Mouse (Mus musculus): ENCODE measurements around the gene Akr7a5.

Gene Akr7a5

GRCm38 (mm10) chr4:139351931-139352711 is 41.6 kb downstream of the Akr7a5 start, which contains the start of the genes Mrto4, Emc1 and Ubr4:
TSS of gene Mrto4 (minus strand) at chr4:139352576.
TSS of gene Emc1 (plus strand) at chr4:139352587.
TSS of gene Ubr4 (plus strand) at chr4:139352609.
- peak; percentile 41 for DNase-seq (ENCODE audit: low spot score)

- no peak for DNase-seq (ENCODE audit: low spot score)
Measured at GRCm38 (mm10) chr4:139352832-139353231, 42.3 kb downstream of the Akr7a5 start.

GRCm38 (mm10) chr4:139357211-139357610 is 46.7 kb downstream of the Akr7a5 start:
- DNase-seq (ENCODE audit: low spot score): no peak

GRCm38 (mm10) chr4:139360761-139361548 is 50.4 kb downstream of the Akr7a5 start:
- DNase-seq (ENCODE audit: low spot score): no peak

GRCm38 (mm10) chr4:139367336-139367735 is 56.8 kb downstream of the Akr7a5 start:
- DNase-seq (ENCODE audit: low spot score): no peak

Measured in urinary bladder, postnatal 10 days (tissue).